Mouse (Mus musculus): ENCODE measurements around the gene Ssx2ip. TPM values are rescaled to one million over a fixed set of nuclear protein-coding genes. Genes with fewer than 3 reads are reported as not detected.

Gene Ssx2ip
- total and polyA plus RNA-seq, 3 experiments, result 12.8 to 64.0 (median 58.6) TPM

DNA sequence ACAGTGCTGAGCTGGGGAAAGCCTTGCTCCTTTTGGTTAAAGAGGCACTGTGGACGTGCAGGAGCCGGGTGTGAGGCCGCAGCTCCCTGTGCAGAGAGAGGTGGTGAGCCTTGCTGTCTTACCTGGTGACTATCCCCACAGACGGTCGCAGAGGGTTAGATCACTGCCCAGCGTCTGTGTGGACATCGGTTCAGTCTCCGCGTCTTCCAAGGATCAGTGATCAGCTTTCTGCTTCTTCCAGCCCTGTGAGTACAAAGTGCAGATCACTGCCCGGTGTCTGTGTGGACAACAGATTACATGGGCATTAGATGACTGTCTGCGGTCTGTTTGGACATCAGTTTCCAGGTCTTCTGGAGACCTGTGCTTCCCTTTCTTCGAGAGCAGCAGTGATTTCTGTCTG lies 10.1 kb downstream of the Ssx2ip start:
- H3K27me3 ChIP-seq (ENCODE audit: insufficient read depth, low read length), result no peaks in the 10 kb centered on the region
- no peak for DNase-seq (ENCODE audit: low spot score)
- no peak for TF ChIP-seq GATA2 (IDR thresholded peaks at IDR 0.05; ENCODE audit: borderline replicate concordance, low read depth, low read length)
- TF ChIP-seq TAL1 (conservative IDR thresholded peaks at IDR 0.05; ENCODE audit: low read depth, low read length), result no peak
- no peak for TF ChIP-seq GATA1 (IDR thresholded peaks at IDR 0.05; ENCODE audit: borderline replicate concordance, low read length)
- no peak for TF ChIP-seq CTCF (IDR thresholded peaks at IDR 0.05; ENCODE audit: low read depth, low read length)
- no peak for TF ChIP-seq POLR2AphosphoS5 (IDR thresholded peaks at IDR 0.05; ENCODE audit: insufficient replicate concordance, low read depth, low read length)
- no peak for ATAC-seq (ENCODE audit: extremely low read depth, insufficient number of reproducible peaks, low FRiP score, poor library complexity, severe bottlenecking)
- H3K4me1 ChIP-seq (ENCODE audit: insufficient read depth, low read depth, low read length), result peaks cover 68% of the 10 kb centered on the region
- H3K9me3 ChIP-seq (replicated peaks), result no peaks in the 10 kb centered on the region
- peaks cover 91% of the 10 kb centered on the region for H3K36me3 ChIP-seq (replicated peaks)
- H3K4me3 ChIP-seq (ENCODE audit: low read depth, low read length), result no peak overlapping the region

DNA sequence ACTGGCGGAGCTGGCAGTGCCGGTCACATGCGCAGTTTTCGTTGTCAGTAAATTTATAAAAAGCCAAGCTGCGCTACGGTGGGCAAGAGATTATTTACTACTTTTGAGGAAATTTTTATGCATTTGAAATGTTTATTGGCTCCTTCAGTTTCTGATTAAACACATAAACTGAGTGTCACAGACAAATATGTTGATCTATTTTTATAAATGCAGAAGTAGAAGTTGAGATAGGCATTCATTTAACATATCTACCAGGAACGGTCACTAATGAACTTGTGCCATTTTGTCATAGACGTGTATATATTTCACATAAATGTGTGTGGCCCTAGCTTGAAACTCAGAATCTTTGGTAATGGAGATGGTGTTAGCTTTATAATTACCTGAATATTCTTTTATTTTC lies 13.4 kb downstream of the Ssx2ip start:
- no peak for TF ChIP-seq TAL1 (conservative IDR thresholded peaks at IDR 0.05; ENCODE audit: low read depth, low read length)
- no peak for TF ChIP-seq GATA1 (IDR thresholded peaks at IDR 0.05; ENCODE audit: borderline replicate concordance, low read length)
- no peak for TF ChIP-seq POLR2AphosphoS5 (IDR thresholded peaks at IDR 0.05; ENCODE audit: insufficient replicate concordance, low read depth, low read length)
- no peak overlapping the region for H3K4me3 ChIP-seq (ENCODE audit: low read depth, low read length)
- DNase-seq (ENCODE audit: low spot score), result no peak
- H3K36me3 ChIP-seq (replicated peaks), result peaks cover 98% of the 10 kb centered on the region
- no peak for ATAC-seq (ENCODE audit: extremely low read depth, insufficient number of reproducible peaks, low FRiP score, poor library complexity, severe bottlenecking)
- H3K9me3 ChIP-seq (replicated peaks), result no peaks in the 10 kb centered on the region
- no peaks in the 10 kb centered on the region for H3K27me3 ChIP-seq (ENCODE audit: insufficient read depth, low read length)
- H3K4me1 ChIP-seq (ENCODE audit: insufficient read depth, low read depth, low read length), result peaks cover 47% of the 10 kb centered on the region

DNA sequence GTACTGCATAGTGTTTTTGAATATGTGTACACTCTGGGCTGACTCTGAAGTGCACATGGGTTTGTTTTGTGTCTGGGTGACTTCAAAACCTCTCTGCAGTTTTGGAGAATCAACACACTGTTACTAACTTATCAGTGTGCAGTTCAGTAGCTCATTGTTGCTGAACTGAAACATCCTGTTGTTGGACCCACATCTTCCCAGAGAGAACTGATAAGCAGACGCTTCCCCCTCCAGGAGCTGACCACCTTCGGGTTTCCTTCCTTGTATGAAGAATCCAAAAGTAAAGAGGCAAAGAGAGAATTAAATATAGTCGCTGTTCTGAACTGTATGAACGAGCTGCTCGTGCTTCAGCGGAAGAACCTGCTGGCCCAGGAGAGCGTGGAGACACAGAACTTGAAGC lies 14.5 kb downstream of the Ssx2ip start:
- no peaks in the 10 kb centered on the region for H3K9me3 ChIP-seq (replicated peaks)
- ATAC-seq (ENCODE audit: extremely low read depth, insufficient number of reproducible peaks, low FRiP score, poor library complexity, severe bottlenecking) (no peak), DNase-seq (ENCODE audit: low spot score) (no peak)
- no peaks in the 10 kb centered on the region for H3K27me3 ChIP-seq (ENCODE audit: insufficient read depth, low read length)
- peaks cover 44% of the 10 kb centered on the region for H3K4me1 ChIP-seq (ENCODE audit: insufficient read depth, low read depth, low read length)
- peaks cover 98% of the 10 kb centered on the region for H3K36me3 ChIP-seq (replicated peaks)
- no peak for TF ChIP-seq TAL1 (conservative IDR thresholded peaks at IDR 0.05; ENCODE audit: low read depth, low read length)
- TF ChIP-seq GATA2 (IDR thresholded peaks at IDR 0.05; ENCODE audit: borderline replicate concordance, low read depth, low read length), result no peak
- TF ChIP-seq GATA1 (IDR thresholded peaks at IDR 0.05; ENCODE audit: borderline replicate concordance, low read length), result no peak
- TF ChIP-seq POLR2AphosphoS5 (IDR thresholded peaks at IDR 0.05; ENCODE audit: insufficient replicate concordance, low read depth, low read length), result no peak
- no peak for TF ChIP-seq CTCF (IDR thresholded peaks at IDR 0.05; ENCODE audit: low read depth, low read length)
- H3K4me3 ChIP-seq (ENCODE audit: low read depth, low read length), result no peak overlapping the region

DNA sequence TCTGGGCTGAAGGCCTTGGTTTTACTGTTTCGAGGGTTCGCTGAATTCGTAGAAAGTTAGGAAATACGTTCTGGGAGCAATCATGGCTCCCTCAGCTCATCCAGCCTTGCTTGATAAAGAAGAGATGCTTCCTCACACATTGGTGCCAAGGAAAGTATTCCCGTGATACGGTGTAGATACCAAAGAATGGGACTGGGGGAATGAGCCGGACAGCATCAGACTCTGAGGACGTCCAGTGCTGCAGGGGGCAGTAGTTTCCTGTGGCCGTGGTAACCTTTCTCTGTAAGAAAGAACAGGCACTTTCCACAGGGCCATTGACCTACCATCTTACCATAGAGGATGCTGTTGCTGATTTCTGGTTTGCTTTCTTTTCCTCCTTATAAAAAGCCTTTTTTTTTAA lies 15.1 kb downstream of the Ssx2ip start:
- peaks cover 96% of the 10 kb centered on the region for H3K36me3 ChIP-seq (replicated peaks)
- no peak for TF ChIP-seq GATA1 (IDR thresholded peaks at IDR 0.05; ENCODE audit: borderline replicate concordance, low read length)
- TF ChIP-seq CTCF (IDR thresholded peaks at IDR 0.05; ENCODE audit: low read depth, low read length), result no peak
- no peak for TF ChIP-seq GATA2 (IDR thresholded peaks at IDR 0.05; ENCODE audit: borderline replicate concordance, low read depth, low read length)
- no peak for TF ChIP-seq TAL1 (conservative IDR thresholded peaks at IDR 0.05; ENCODE audit: low read depth, low read length)
- no peak for TF ChIP-seq POLR2AphosphoS5 (IDR thresholded peaks at IDR 0.05; ENCODE audit: insufficient replicate concordance, low read depth, low read length)
- no peaks in the 10 kb centered on the region for H3K9me3 ChIP-seq (replicated peaks)
- peaks cover 38% of the 10 kb centered on the region for H3K4me1 ChIP-seq (ENCODE audit: insufficient read depth, low read depth, low read length)
- DNase-seq (ENCODE audit: low spot score) (no peak), ATAC-seq (ENCODE audit: extremely low read depth, insufficient number of reproducible peaks, low FRiP score, poor library complexity, severe bottlenecking) (no peak)
- H3K27me3 ChIP-seq (ENCODE audit: insufficient read depth, low read length), result no peaks in the 10 kb centered on the region
- no peak overlapping the region for H3K4me3 ChIP-seq (ENCODE audit: low read depth, low read length)

DNA sequence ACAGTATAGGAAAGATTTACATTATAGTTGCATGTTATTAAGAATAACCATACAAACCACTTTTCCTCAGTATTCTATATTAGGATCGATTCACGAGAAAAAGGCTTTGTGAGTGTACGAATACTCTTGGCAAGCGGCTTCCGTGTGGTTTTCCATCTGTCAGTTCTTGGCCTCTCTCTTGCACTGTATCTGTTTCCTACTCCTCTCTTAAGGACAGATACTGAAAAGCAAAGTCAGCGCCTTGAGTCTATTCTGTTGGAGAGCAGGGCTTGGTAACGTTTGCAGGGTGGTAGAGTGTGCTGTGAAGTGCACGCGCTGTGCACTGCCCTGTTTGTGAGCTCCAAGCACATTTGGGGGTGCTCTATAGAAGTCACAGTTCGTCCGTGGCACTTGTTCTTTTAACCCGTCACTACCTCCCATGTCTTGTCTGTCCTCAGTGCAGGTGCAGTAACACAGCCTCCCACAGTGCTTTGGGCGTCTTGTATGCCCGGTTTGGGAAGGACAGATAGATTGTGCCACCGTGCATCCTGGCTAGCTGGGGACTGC lies 15.6 kb downstream of the Ssx2ip start:
- no peaks in the 10 kb centered on the region for H3K9me3 ChIP-seq (replicated peaks)
- no peaks in the 10 kb centered on the region for H3K27me3 ChIP-seq (ENCODE audit: insufficient read depth, low read length)
- ATAC-seq (ENCODE audit: extremely low read depth, insufficient number of reproducible peaks, low FRiP score, poor library complexity, severe bottlenecking), result no peak
- no peak for DNase-seq (ENCODE audit: low spot score)
- peaks cover 33% of the 10 kb centered on the region for H3K4me1 ChIP-seq (ENCODE audit: insufficient read depth, low read depth, low read length)
- H3K36me3 ChIP-seq (replicated peaks), result peaks cover 95% of the 10 kb centered on the region
- TF ChIP-seq GATA1 (IDR thresholded peaks at IDR 0.05; ENCODE audit: borderline replicate concordance, low read length), result no peak
- no peak for TF ChIP-seq GATA2 (IDR thresholded peaks at IDR 0.05; ENCODE audit: borderline replicate concordance, low read depth, low read length)
- TF ChIP-seq POLR2AphosphoS5 (IDR thresholded peaks at IDR 0.05; ENCODE audit: insufficient replicate concordance, low read depth, low read length), result no peak
- no peak for TF ChIP-seq TAL1 (conservative IDR thresholded peaks at IDR 0.05; ENCODE audit: low read depth, low read length)
- no peak for TF ChIP-seq CTCF (IDR thresholded peaks at IDR 0.05; ENCODE audit: low read depth, low read length)
- peak overlapping the region; percentile 1; the same call in 1 of the 2 replicates for H3K4me3 ChIP-seq (ENCODE audit: low read depth, low read length)

DNA sequence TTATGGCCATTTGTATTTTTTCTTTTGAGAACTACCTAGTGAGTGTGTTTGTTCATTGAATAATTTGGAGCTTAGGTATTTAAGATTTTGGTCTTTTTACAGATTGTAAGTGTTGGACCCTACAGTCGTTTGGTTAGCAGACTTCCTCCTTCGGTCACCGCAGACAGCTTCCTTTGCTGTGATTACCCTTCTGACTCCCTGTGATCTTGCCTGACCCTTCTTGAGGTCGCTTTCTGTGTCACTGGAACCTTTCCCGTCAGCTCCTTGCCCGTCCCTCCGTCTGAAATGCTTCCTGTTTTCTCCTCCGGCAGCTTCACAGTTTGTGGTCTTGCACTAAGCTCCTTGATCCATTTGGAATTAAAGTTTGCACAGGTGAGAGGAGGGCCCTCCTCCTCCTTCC lies 17.3 kb downstream of the Ssx2ip start:
- Histone ChIP-seq H3K36me3 (replicated peaks) (peaks cover 90% of the 10 kb centered on the region), H3K9me3 (replicated peaks) (no peaks in the 10 kb centered on the region), H3K27me3 (ENCODE audit: insufficient read depth, low read length) (no peaks in the 10 kb centered on the region), H3K4me1 (ENCODE audit: insufficient read depth, low read depth, low read length) (peaks cover 19% of the 10 kb centered on the region), H3K4me3 (ENCODE audit: low read depth, low read length) (no peak overlapping the region)
- ATAC-seq (ENCODE audit: extremely low read depth, insufficient number of reproducible peaks, low FRiP score, poor library complexity, severe bottlenecking) (no peak), DNase-seq (ENCODE audit: low spot score) (no peak)
- TF ChIP-seq CTCF (IDR thresholded peaks at IDR 0.05; ENCODE audit: low read depth, low read length) (no peak), TAL1 (conservative IDR thresholded peaks at IDR 0.05; ENCODE audit: low read depth, low read length) (no peak), GATA2 (IDR thresholded peaks at IDR 0.05; ENCODE audit: borderline replicate concordance, low read depth, low read length) (no peak), POLR2AphosphoS5 (IDR thresholded peaks at IDR 0.05; ENCODE audit: insufficient replicate concordance, low read depth, low read length) (no peak), GATA1 (IDR thresholded peaks at IDR 0.05; ENCODE audit: borderline replicate concordance, low read length) (no peak)

All from G1E (cell line).